Mouse (Mus musculus): ENCODE results near the gene Filip1l.

Gene Filip1l

DNA sequence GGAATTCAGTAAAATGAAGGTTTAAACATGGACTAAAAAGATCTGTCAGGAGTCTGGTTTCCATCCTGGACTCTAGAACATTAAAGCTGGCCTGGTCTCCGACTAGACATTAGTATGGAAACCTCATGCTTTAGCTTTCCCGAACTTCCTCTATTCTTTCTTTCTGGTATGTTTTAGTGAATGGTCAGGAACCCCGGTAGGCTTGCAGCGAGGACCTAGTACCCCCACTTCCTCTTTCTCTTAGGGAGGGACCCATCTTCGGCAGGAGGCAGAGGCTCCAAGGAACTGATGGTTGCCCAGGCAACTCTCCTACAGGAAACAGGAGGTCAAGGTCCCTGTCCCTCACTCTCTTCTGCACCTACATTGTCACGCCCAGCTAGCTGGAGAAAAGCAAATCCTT is 43.4 kb downstream of the Filip1l start:
- DNase-seq (ENCODE audit: low spot score in 2 of 2), result no peak

GRCm38 (mm10) chr16:57397845-57398244 is 45.0 kb downstream of the Filip1l start:
- no peak for DNase-seq (ENCODE audit: low spot score in 2 of 2)

- DNase-seq (ENCODE audit: low spot score in 2 of 2), result peak; percentile 80 to 88
Measured at GRCm38 (mm10) chr16:57398387-57399214, 45.7 kb downstream of the Filip1l start.

- DNase-seq (ENCODE audit: low spot score in 2 of 2), result no peak
Measured at GRCm38 (mm10) chr16:57399566-57399965, 46.7 kb downstream of the Filip1l start.

- no peak for DNase-seq (ENCODE audit: low spot score in 2 of 2)
Measured at GRCm38 (mm10) chr16:57401702-57402101, 48.8 kb downstream of the Filip1l start.

- DNase-seq (ENCODE audit: low spot score in 2 of 2), result no peak
Measured at GRCm38 (mm10) chr16:57402910-57403309, 50.0 kb downstream of the Filip1l start.

DNA sequence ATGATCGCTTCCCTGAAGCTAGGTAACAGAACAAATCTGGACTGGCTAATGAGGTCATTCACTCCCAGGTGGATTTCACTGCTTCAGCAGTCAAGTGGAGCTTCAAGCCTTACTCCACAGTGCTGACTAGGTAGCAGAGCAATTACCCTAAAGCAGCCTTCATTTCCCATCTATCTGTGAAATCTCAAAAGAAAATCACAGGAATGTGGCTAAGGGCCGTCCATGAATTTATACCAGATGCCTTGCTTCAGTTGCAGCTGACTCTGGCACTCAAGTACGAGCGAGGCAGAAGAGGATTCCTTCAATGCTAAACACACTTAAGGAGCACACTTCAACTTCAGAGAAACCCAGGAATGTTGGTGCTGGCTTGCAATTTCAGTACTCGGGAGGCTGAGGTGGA is 50.9 kb downstream of the Filip1l start:
- no peak for DNase-seq (ENCODE audit: low spot score in 2 of 2)

DNA sequence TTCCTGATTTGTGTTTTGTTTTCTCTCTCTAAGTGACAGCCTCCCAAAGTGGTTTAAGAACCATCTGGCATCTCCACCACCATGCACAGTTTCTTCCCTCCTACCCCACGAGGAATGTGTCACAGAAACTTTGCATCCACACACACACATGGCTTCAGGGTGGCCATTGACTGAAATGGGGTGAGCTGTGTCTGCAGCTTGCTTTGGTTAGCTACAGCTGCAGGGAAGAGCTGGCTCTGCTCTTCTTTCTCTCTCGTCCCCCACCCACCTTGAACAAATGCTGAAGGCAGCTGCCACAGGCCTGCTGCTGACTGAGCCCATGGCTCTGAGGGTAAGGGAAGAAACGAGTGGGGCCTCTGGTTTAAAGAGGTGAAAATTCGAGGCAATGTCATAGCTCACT is 59.9 kb downstream of the Filip1l start:
- peak; percentile 20 to 22 for DNase-seq (ENCODE audit: low spot score in 2 of 2)

- no peak for DNase-seq (ENCODE audit: low spot score in 2 of 2)
Measured at GRCm38 (mm10) chr16:57416049-57416448, 63.2 kb downstream of the Filip1l start.

DNA sequence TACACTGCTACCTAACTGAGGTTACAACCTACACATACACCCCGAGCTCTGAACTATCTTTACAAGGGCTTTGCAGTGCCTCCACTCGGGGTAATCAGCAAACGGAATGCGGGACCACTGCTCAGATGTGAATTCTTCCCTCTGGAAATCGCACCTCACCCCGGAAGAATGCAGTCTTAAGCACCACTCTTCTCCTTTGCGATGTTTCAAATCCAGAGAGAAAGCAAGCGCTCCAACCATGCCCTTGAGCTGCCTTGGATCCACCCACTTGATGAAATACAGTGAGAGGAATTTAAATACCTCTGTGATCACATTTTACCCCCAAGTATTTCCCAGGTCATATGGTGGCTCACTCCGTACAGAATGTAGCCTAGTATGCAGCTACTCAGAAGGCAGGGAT is 64.1 kb downstream of the Filip1l start:
- DNase-seq (ENCODE audit: low spot score in 2 of 2), result no peak

GRCm38 (mm10) chr16:57417955-57418354 is 65.1 kb downstream of the Filip1l start:
- DNase-seq (ENCODE audit: low spot score in 2 of 2), result no peak

DNA sequence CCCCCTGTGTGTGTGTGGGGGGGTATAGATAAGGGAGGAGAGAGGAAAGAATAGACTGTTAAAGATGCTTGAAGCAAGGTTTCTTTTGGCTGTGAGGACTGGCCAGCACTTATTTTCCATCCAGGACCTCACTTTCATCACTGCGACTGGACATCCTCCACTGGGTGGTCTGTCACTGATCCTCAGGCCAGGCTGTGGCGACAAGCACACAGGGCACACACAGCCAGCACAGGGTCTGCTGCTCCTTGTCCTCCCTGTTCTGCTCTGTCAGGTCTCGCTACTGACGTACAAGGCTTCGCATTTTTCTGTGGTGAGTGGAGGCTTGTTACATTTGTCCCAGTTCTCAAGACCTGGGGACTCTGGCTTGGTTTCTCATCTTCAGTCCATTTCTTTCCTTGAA is 66.4 kb downstream of the Filip1l start:
- DNase-seq (ENCODE audit: low spot score in 2 of 2), result no peak

DNA sequence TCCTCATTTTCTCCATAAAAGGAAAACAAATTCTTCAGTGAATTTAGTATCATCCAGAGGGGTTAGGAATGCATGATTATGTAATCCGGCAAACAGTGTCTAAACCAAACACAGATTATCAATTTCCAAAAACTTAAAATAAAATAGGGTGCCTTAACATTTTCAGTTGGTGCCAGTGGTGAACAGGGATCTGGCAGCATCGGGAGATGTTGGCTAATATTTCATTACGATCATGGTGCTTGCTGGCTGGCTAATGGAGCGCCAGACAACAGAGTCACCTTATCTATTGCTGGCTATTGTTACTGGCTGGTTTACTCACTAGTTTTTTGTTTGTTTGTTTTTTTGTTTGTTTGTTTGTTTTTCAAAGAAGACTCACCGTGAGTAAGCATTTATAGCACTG is 67.0 kb downstream of the Filip1l start:
- DNase-seq (ENCODE audit: low spot score in 2 of 2), result no peak

GRCm38 (mm10) chr16:57420773-57421556 is 68.1 kb downstream of the Filip1l start:
- DNase-seq (ENCODE audit: low spot score in 2 of 2), result no peak

DNA sequence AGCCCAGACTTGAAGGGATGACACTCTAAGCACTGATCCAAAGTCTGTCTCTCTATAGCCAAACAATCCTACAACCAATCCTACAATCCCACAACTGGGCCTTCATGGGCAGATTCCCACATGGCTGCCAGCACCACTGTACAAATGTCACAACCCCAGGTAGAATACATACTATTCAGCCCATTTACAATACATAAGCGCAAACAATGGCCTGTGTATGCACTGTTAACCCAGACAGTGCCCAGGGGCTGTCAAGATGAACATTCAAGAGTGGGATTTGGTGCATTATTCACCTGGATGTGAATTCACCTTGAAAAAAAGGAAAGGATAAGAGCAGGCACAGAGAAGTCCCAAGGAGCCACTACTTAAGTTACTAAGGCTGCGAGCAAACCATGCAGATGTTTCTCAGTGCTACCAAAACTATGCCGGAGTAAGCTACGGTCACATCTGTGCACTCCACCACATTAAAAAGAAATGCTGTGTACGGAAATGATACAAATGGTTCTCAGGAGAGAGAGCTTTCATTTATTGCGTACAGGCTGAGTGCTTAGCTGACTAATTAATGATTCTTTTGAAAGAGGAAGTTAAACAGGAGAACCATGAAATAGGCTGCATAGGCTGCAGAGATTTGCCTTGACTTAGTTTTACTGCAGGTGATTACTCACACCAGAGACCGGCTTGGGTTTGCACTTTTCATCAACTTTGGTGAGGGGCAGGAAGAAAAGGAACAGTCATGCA is 69.0 kb downstream of the Filip1l start:
- no peak for DNase-seq (ENCODE audit: low spot score in 2 of 2)

- no peak for DNase-seq (ENCODE audit: low spot score in 2 of 2)
Measured at GRCm38 (mm10) chr16:57423001-57423800, 70.3 kb downstream of the Filip1l start.

DNA sequence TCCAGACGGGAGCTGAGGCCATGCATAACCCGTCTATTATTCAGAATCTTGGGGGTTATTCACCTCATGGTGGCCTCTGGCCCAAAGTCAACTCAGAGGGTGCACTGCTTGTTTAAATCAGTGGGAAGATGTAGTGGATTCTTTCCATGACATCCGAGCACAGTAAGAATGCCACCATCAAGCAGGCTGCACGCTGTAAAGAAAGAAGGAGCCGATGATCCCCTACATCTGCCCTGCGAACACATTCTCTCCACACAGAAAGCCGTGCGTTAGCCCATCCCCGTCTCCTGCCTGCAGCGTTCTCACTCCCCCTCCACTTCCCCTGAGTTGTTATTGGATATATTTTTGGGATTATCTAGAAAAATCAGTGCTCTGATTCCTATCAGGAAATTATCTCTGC is 73.8 kb downstream of the Filip1l start:
- no peak for DNase-seq (ENCODE audit: low spot score in 2 of 2)

DNA sequence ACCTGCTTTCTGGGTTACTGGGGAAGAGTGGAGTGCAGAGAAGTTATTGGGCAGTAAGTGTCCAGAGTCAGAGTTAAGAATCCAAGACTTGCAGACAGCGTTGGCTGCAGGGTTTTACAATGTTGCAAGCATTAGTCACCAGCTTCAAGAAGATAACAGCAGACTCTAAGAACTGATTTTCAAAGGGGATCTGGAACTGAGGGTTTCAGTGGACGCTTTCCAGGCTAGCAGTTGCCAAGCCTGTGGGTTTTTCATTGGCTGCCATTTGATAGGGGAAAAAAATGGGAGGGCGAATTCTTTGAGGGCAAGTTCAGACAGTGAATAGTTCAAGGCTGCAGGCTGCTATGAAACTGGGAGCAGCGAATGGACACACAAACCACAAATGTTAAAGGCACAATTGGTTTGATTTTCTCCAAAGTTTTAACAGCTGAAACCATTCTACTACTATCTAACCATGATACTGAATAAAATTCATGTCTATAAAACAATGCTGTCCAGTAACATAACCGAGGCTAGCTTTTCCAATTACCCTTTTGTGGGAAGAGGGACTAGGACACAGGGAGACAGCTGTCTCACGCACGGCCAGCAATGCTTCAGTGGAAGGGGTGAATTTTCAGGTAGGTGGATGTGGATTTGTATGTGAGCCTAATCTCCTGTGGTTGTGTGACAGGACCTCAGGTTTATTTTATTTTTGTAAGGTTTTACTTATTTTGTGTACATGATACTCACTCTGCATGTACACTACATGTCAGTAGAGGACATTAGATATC is 74.8 kb downstream of the Filip1l start:
- no peak for DNase-seq (ENCODE audit: low spot score in 2 of 2)

- no peak for DNase-seq (ENCODE audit: low spot score in 2 of 2)
Measured at GRCm38 (mm10) chr16:57428977-57429376, 76.1 kb downstream of the Filip1l start.

- no peak for DNase-seq (ENCODE audit: low spot score in 2 of 2)
Measured at GRCm38 (mm10) chr16:57431294-57431693, 78.4 kb downstream of the Filip1l start.

DNA sequence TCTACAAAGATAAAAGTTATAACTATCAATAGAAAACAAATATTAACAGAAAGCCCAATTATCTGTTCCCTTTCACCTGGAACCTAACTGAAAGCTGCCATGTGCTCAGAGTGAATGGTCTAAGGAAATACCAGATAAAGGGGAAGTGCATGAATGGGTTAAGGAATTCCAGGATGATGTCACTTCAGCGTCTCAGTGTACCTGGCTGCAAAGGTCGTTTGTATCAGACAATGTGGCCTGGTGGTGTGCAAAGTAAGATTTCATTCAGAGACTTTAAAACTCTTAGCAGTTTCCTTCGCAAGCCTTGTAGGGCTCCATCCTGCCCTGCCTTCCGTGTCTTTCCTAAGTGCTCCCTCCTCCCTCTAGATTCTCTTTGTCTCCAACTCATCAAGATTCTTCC is 80.3 kb downstream of the Filip1l start:
- DNase-seq (ENCODE audit: low spot score in 2 of 2), result no peak

Data from right cerebral cortex, adult 2 months (tissue).